Mouse (Mus musculus) spleen, postnatal 36 days (tissue): ENCODE results near the gene BC034090.
"Not testable (repeated sequence)": the region's sequence is repeated elsewhere in the genome, so short reads cannot be mapped to it uniquely, and the experiment has no call there.

Source experiments
- DNase-seq, 2 experiments: peaks; one replicate each; pipeline ENCODE4 v3.0.0; 2022; ENCODE audit warnings: low spot score in 2 of 2, mixed read lengths in 1 of 2

The BC034090 gene

GRCm38 (mm10) chr1:155192805-155193368 lies 51.4 kb downstream of the BC034090 start:
- no peak for DNase-seq

- no peak for DNase-seq
These were observed 52.6 kb downstream of the BC034090 start for GRCm38 (mm10) chr1:155191671-155192070.

- DNase-seq = no peak
These were observed 53.0 kb downstream of the BC034090 start for GRCm38 (mm10) chr1:155191219-155191618.

- DNase-seq = no peak
These were observed 55.6 kb downstream of the BC034090 start for GRCm38 (mm10) chr1:155188656-155189055.

GRCm38 (mm10) chr1:155184191-155184590 lies 60.1 kb downstream of the BC034090 start:
- no peak for DNase-seq

GRCm38 (mm10) chr1:155178192-155178924 lies 65.9 kb downstream of the BC034090 start:
- DNase-seq = no peak

- no peak for DNase-seq
These were observed 69.8 kb downstream of the BC034090 start for GRCm38 (mm10) chr1:155174424-155174823.

- not testable (repeated sequence) for DNase-seq
These were observed 70.6 kb downstream of the BC034090 start for GRCm38 (mm10) chr1:155173644-155174016.

- DNase-seq = no peak
These were observed 71.2 kb downstream of the BC034090 start for GRCm38 (mm10) chr1:155172895-155173643.

GRCm38 (mm10) chr1:155169935-155170334 lies 74.3 kb downstream of the BC034090 start:
- no peak for DNase-seq

- DNase-seq = no peak
These were observed 76.8 kb downstream of the BC034090 start for GRCm38 (mm10) chr1:155167453-155167852.
